Mouse (Mus musculus): ENCODE data around the gene Gm5294.

DNA sequence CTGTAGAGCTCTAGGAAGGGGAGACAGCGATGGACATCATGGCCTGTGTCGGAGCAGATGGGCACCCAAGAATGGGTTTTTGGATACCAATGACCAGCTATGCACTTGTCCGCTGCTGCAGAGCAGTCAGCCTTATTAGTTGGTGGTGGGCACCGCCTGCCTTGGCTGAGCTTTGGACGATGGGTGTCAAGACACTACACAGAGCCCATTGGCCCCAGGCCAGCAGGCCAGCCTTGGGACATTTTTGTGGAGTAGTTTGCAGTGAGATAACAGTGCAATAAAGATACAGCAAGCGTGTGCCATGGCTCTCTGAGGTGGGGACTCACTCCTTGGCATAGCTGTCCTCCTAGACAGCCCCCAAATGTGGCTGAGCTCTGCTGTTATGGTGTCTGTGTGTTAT lies 10.1 kb upstream of the Gm5294 start:
- TF ChIP-seq CTCF (conservative IDR thresholded peaks at IDR 0.05; ENCODE audit: insufficient read depth, insufficient read length, low read depth, low read length) (no peak), POLR2A (IDR thresholded peaks at IDR 0.05; ENCODE audit: low read depth, low read length) (no peak)
